Mouse (Mus musculus) testis, adult 2 months (tissue): ENCODE measurements around the gene Ankrd6. TPM values are rescaled to one million over a fixed set of nuclear protein-coding genes. Genes with fewer than 3 reads are reported as not detected.

Experiments used
- H3K27ac ChIP-seq: fragments of 200-500 bp; 2 replicates; pipeline ENCODE4 v1.5.1; 2012; ENCODE audit warnings: low read depth, low read length; ENCODE audit not compliant: control insufficient read depth, insufficient read depth
- H3K27me3 ChIP-seq: fragments of 200-500 bp; 2 replicates; pipeline ENCODE4 v1.6.1; 2012; ENCODE audit warnings: mild to moderate bottlenecking, low read length, moderate library complexity; ENCODE audit not compliant: control insufficient read depth, insufficient read depth
- H3K36me3 ChIP-seq: fragments of 200-500 bp; 2 replicates; pipeline ENCODE4 v1.6.1; 2012; ENCODE audit warnings: mild to moderate bottlenecking, low read length; ENCODE audit not compliant: control insufficient read depth, insufficient read depth
- H3K4me1 ChIP-seq: fragments of 200-500 bp; 2 replicates; pipeline ENCODE4 v1.6.1; 2012; ENCODE audit warnings: low read length; ENCODE audit not compliant: control insufficient read depth, insufficient read depth
- H3K4me3 ChIP-seq: fragments of 200-500 bp; 2 replicates; pipeline ENCODE4 v1.5.1; 2012; ENCODE audit warnings: low read depth, mild to moderate bottlenecking, low read length, moderate library complexity, mixed read lengths; ENCODE audit not compliant: control insufficient read depth
- CTCF ChIP-seq: fragments of 200-500 bp; IDR thresholded peaks from 2 replicates; pipeline ENCODE4 v1.5.1; 2012; ENCODE audit warnings: low read depth, mild to moderate bottlenecking, inconsistent platforms, low read length, moderate library complexity; ENCODE audit not compliant: control insufficient read depth, insufficient read depth, insufficient replicate concordance
- POLR2A ChIP-seq: fragments of 200-500 bp; IDR thresholded peaks from 2 replicates; pipeline ENCODE4 v1.6.1; 2012; ENCODE audit warnings: low read depth, mild to moderate bottlenecking, inconsistent platforms, low read length, moderate library complexity; ENCODE audit not compliant: control insufficient read depth
- polyA plus RNA-seq: library from polyadenylated mRNA; depleted of rRNA; stranded (reverse); fragments of >200 nt; gene quantifications from 2 replicates; pipeline ENCODE4 v1.2.3, GENCODE M21; 2012

The Ankrd6 gene
- polyA plus RNA-seq, 1 experiment: 0.54 TPM

DNA sequence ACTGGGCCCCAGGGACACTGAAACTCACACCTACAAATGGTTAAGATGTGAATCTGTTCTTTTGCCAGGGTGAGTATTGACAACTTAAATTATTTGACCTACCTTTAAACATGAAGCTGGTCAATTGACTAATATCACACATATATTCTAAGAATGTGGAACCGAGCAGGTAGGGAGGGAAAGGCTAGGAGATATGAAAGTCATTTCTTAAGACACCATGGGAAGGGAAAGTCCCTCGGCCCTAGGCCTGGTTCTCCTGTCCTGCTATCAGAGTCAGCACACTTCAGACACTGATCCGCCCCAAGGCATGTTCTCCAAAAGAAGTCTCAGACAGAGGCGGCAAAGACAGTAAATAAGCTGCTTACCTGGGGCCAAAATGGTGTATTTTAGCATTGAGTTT, 95.7 kb downstream of the Ankrd6 start:
- H3K36me3 ChIP-seq: no peaks in the 10 kb centered on the region
- no peak overlapping the region for H3K27ac ChIP-seq
- no peak for TF ChIP-seq POLR2A
- TF ChIP-seq CTCF: no peak
- no peak overlapping the region for H3K4me3 ChIP-seq
- no peaks in the 10 kb centered on the region for H3K27me3 ChIP-seq
- H3K4me1 ChIP-seq: peaks cover 2% of the 10 kb centered on the region; the same call in 1 of the 2 replicates

DNA sequence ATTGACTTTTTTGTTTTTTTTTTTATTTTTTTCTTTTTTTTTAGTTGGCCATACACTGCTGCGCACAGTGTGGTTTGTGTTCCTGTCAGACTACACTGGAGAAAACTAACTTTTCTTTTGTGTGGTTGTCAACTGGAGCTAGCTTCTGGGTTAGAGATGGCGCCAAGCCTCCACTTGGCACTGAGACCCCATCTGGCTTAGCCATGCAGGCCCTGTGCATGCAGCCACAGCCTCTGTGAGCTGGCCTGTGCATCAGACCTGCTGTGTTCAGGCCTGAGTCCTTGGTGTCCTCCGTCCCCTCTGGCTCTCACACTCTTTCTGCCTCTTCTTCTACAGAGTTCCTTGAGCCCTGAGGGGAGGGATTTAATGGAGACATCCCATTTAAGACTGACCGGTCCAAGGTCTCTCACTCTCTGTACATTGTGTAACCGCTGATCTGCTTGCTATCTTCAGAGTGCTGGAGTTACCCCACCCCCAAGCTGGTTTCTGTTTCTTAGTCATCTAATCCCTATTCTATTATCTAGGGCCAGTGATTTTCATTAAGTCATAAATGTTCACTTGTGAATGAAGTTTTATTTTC, 96.9 kb downstream of the Ankrd6 start:
- H3K27me3 ChIP-seq: no peaks in the 10 kb centered on the region
- no peak overlapping the region for H3K27ac ChIP-seq
- TF ChIP-seq POLR2A (no peak), CTCF (no peak)
- no peak overlapping the region for H3K4me3 ChIP-seq
- no peaks in the 10 kb centered on the region for H3K36me3 ChIP-seq
- H3K4me1 ChIP-seq: peaks cover 2% of the 10 kb centered on the region; the same call in 1 of the 2 replicates

DNA sequence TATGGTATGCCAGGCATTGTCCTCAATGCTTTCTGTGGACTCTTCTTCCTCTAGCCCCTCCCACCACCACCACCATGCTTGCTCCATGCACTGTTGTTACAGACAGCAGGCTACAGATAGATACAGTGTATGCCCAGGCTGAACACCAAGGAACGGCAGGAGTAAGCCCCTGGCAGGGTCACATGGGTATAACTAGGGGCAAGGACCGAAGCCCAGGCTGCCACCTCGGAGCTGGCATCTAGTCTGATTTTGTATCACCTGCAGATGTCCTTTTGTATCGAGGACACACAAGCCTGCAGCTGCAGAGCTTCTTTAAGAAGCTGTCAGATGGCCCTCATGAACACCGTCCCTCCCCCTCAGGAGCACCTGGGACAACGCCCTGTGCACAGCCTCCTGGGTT, 97.8 kb downstream of the Ankrd6 start:
- Histone ChIP-seq H3K27me3 (no peaks in the 10 kb centered on the region), H3K4me1 (peaks cover 2% of the 10 kb centered on the region; the same call in 1 of the 2 replicates), H3K27ac (no peak overlapping the region), H3K4me3 (no peak overlapping the region), H3K36me3 (no peaks in the 10 kb centered on the region)
- TF ChIP-seq CTCF: no peak
- no peak for TF ChIP-seq POLR2A

DNA sequence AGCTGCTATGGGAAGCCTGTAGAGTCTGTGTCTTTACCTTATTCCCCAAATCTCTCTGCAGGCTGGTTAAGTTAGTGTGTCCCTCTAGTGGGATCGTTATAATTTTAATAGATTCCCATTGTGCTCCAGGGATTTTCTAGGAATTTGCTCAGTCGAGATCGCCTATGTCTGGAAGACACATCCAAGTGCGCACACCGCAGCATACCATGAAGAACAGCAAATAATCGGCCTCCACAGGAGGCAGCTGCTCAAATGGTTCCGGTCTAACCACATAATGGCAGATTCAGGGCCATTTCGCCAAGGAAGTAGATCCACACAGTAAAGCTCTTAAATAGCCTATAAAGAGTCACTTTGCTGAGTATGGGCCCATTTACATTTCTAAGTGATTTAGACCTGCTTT, 98.3 kb downstream of the Ankrd6 start:
- H3K27me3 ChIP-seq: no peaks in the 10 kb centered on the region
- peaks cover 2% of the 10 kb centered on the region; the same call in 1 of the 2 replicates for H3K4me1 ChIP-seq
- no peaks in the 10 kb centered on the region for H3K36me3 ChIP-seq
- no peak overlapping the region for H3K4me3 ChIP-seq
- no peak overlapping the region for H3K27ac ChIP-seq
- no peak for TF ChIP-seq POLR2A
- no peak for TF ChIP-seq CTCF

DNA sequence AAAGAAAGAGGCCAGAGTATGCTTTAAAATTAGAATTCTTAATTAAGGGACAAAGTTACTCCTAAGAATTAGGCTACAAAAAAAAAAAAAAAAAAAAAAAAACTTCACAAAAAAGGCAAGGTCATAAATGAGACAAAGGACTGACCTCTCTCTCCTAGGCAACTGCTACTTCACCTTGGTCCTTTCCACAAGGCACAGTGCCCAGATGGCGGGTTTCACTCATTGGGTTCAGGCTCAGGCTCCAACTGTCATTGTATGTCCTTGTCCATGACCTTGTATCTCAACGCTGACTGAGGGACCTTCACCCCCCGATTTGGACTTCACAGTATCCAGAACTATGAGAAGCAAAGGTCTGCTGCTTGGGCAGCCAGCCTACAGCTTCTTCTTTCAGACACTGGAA, 112.2 kb downstream of the Ankrd6 start:
- H3K4me1 ChIP-seq: no peaks in the 10 kb centered on the region; the same call in 1 of the 2 replicates
- no peaks in the 10 kb centered on the region for H3K27me3 ChIP-seq
- no peak overlapping the region for H3K27ac ChIP-seq
- TF ChIP-seq POLR2A (no peak), CTCF (no peak)
- no peaks in the 10 kb centered on the region for H3K36me3 ChIP-seq
- H3K4me3 ChIP-seq: no peak overlapping the region

DNA sequence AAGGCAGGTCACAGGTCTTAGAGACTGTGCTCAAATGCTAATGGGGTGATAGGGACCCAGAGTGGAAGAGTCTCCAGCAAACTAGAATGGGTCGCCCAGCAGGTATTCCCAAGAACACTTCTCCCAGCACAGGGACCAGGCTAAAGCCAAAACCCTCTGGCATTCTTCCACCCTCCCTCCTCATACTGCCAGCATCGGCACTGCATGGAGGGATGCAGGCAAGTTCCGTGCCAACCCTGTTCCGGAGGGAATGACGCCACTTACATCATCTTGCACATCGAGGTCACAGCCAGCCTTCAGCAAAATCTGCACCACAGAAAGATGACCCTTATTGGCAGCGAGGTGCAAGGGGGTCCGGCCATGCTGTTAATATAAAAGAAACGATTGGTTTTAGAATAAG, 114.6 kb downstream of the Ankrd6 start:
- TF ChIP-seq CTCF (no peak), POLR2A (no peak)
- H3K4me1 ChIP-seq: peaks cover 6% of the 10 kb centered on the region
- H3K27ac ChIP-seq: no peak overlapping the region
- H3K36me3 ChIP-seq: no peaks in the 10 kb centered on the region
- no peak overlapping the region for H3K4me3 ChIP-seq
- no peaks in the 10 kb centered on the region for H3K27me3 ChIP-seq

DNA sequence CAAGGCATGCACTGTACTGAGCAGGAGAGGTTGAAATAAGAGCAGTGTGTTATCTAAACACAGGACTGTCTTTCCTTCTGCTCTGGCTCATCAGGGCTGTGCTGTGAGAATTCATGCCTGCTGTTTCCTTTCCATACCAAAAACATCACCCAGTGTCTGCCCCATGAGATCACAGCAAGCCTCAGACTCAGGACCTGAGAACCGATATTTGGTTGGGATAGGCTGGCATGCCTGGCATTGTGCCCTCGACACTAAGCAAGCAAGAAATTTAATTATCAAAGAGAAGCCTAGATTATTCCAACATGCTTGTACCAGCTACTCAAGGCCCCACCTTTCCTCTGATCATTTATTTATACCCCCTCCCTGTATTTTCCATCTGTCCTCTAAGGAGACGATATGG, 116.1 kb downstream of the Ankrd6 start:
- Histone ChIP-seq H3K36me3 (no peaks in the 10 kb centered on the region), H3K4me3 (no peak overlapping the region), H3K4me1 (peaks cover 7% of the 10 kb centered on the region), H3K27me3 (no peaks in the 10 kb centered on the region), H3K27ac (no peak overlapping the region)
- TF ChIP-seq POLR2A: no peak
- TF ChIP-seq CTCF: no peak

DNA sequence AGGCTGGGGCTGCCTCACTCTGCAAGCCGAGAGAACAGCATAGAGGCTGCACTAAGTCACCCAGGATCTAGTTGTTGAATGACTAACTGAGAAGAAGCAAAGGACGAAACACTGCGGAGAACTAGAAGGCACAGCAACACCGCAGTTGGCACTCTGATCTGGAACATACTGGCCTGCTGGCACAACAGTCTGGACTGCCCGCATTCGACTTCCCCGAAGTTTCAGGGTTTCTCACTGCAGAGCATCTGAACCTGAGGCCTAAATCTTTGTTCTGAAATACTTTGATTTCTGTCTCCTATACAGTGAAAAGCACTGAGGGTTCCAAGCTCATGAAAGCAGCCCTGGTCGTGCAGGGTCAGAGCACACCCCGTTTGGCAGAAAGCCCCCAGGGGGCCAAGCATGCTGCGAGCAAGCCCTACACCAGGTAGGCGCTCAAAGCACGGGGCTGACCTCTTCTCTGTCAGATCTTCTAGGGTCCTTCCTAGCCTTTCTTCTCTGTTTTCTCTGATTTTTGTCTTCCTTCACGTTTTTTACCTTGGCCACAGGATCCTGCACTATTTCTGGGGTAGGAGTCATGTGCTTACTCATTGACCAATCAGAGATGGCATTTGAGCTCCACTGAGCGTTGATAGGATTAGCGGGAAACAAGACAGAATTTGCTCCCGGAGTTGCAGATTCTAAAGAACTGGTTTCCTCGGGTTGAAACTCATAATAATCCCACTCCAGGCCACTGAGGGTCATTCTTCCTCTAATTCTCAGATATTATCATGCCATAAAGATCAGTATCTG, 117.0 kb downstream of the Ankrd6 start:
- TF ChIP-seq POLR2A: no peak
- Histone ChIP-seq H3K27ac (no peak overlapping the region), H3K36me3 (no peaks in the 10 kb centered on the region), H3K4me3 (no peak overlapping the region), H3K27me3 (no peaks in the 10 kb centered on the region), H3K4me1 (peaks cover 10% of the 10 kb centered on the region)
